Comparison of ENCODE assay signal across 13 mouse cellular contexts in genomic region chr5:150979341-150980136, GRCm38 (mm10). TPM values are rescaled to one million over a fixed set of nuclear protein-coding genes. Genes with fewer than 3 reads are reported as not detected.
DNase-seq lines count a peak whose midpoint lies in the region; ATAC-seq lines count a peak whose summit lies in the region.
"Had no signal": no experiment of that assay in that cellular context is flagged by ENCODE, and none has a peak within 500 bp of the region (broad histone marks: within the 10 kb centered on the region; RNA-seq: fewer than 3 reads in every experiment).

No protein-coding gene starts in this region.

- H3K27ac ChIP-seq in lung, embryonic 15.5 days: no peak overlapping the region
- H3K27ac ChIP-seq in hindbrain, embryonic 13.5 days: no peak overlapping the region
- H3K27ac ChIP-seq: forebrain, embryonic 10.5 days; liver, embryonic 14.5 days; midbrain, embryonic 12.5 days had no signal

- no peaks in the 10 kb centered on the region for H3K27me3 ChIP-seq in lung, embryonic 15.5 days
- no peaks in the 10 kb centered on the region for H3K27me3 ChIP-seq in hindbrain, embryonic 13.5 days
- H3K27me3 ChIP-seq: CH12.LX; midbrain, embryonic 12.5 days had no signal

- no peaks in the 10 kb centered on the region for H3K36me3 ChIP-seq in lung, embryonic 15.5 days
- no peaks in the 10 kb centered on the region for H3K36me3 ChIP-seq in hindbrain, embryonic 13.5 days
- H3K36me3 ChIP-seq: forebrain, embryonic 10.5 days; midbrain, embryonic 12.5 days had no signal

- WGBS in lung, embryonic 15.5 days: 71% methylated on average over 5 of the region's 5 CpGs
- 84% methylated on average over 5 of the region's 5 CpGs for WGBS in hindbrain, embryonic 13.5 days

- ATAC-seq in lung, embryonic 15.5 days (ENCODE audit: borderline replicate concordance, extremely low read depth, low FRiP score, low TSS enrichment): peak; percentile 27; the same call in 1 of the 2 replicates
- ATAC-seq in hindbrain, embryonic 13.5 days (ENCODE audit: low FRiP score): no peak

- no peak overlapping the region for H3K9ac ChIP-seq in lung, embryonic 15.5 days
- no peak overlapping the region for H3K9ac ChIP-seq in hindbrain, embryonic 13.5 days
- H3K9ac ChIP-seq: liver, embryonic 14.5 days; midbrain, embryonic 12.5 days had no signal

- no peak overlapping the region for H3K4me3 ChIP-seq in lung, embryonic 15.5 days
- no peak overlapping the region for H3K4me3 ChIP-seq in hindbrain, embryonic 13.5 days
- H3K4me3 ChIP-seq: forebrain, embryonic 10.5 days; midbrain, embryonic 12.5 days had no signal

- no peak overlapping the region for H3K4me2 ChIP-seq in lung, embryonic 15.5 days
- no peak overlapping the region for H3K4me2 ChIP-seq in hindbrain, embryonic 13.5 days
- H3K4me2 ChIP-seq: midbrain, embryonic 12.5 days had no signal

- H3K4me1 ChIP-seq in lung, embryonic 15.5 days: no peaks in the 10 kb centered on the region
- no peaks in the 10 kb centered on the region for H3K4me1 ChIP-seq in hindbrain, embryonic 13.5 days (replicated peaks)
- H3K4me1 ChIP-seq: forebrain, embryonic 10.5 days; midbrain, embryonic 12.5 days had no signal

- DNase-seq in urinary bladder, postnatal 14 days (ENCODE audit: low spot score): peak; percentile 36
- DNase-seq in urinary bladder, postnatal 10 days (ENCODE audit: low spot score): no peak
- peak; percentile 27 to 45 for DNase-seq in gastrocnemius, postnatal 4 days (ENCODE audit: low spot score in 2 of 2)
- no peak for DNase-seq in frontal cortex, postnatal 10 days (ENCODE audit: low spot score in 2 of 2)
- DNase-seq in left cerebral cortex, adult 9 months (ENCODE audit: low spot score in 2 of 2): no peak
- DNase-seq: adrenal gland, postnatal 10 days; thymus, postnatal 4 days had no signal

- H3K9me3 ChIP-seq in lung, embryonic 15.5 days: no peaks in the 10 kb centered on the region
- peaks cover 3% of the 10 kb centered on the region for H3K9me3 ChIP-seq in hindbrain, embryonic 13.5 days
- H3K9me3 ChIP-seq: midbrain, embryonic 12.5 days had no signal

RNA-seq across cellular contexts. Expression of gene Kl, which starts 27.1 kb away (rescaled TPM):
- 1 to 10 TPM; 3.0 to 3.4 TPM for total RNA-seq in gastrocnemius, postnatal 4 days (2021)
- polyA plus RNA-seq in lung, embryonic 15.5 days (2015; fragmentation: Nextera tagmentation; extraction: Ambion mirVana): 0.14 and 0.20 TPM in 2 replicates
- polyA plus RNA-seq in hindbrain, embryonic 13.5 days (2015; fragmentation: Nextera tagmentation; extraction: Ambion mirVana): 0.69 and 0.83 TPM in 2 replicates
- total RNA-seq: CH12.LX had no signal

Comparison
In these comparisons a context has a peak if more than half of its experiments do, and no peak if none do; other contexts are left out.
1. DNase-seq: peak in urinary bladder, postnatal 14 days (single experiment) and gastrocnemius, postnatal 4 days (2 of 2); none in urinary bladder, postnatal 10 days (single experiment), frontal cortex, postnatal 10 days (0 of 2) and left cerebral cortex, adult 9 months (0 of 2).